Mouse (Mus musculus) lung, postnatal 25 days (tissue): ENCODE measurements at regions not wholly inside any gene's neighbourhood (a gene's known extent, or its start where the extent isn't known, plus 50 kb on each side); places are given as distances from the start of the nearest gene placed in this dataset.
A peak's percentile ranks its signal among the peaks of the same experiment; 100 is the strongest.

Source experiments
- DNase-seq: peaks from one replicate; pipeline ENCODE4 v3.0.0; 2022; ENCODE audit warnings: low spot score

DNA sequence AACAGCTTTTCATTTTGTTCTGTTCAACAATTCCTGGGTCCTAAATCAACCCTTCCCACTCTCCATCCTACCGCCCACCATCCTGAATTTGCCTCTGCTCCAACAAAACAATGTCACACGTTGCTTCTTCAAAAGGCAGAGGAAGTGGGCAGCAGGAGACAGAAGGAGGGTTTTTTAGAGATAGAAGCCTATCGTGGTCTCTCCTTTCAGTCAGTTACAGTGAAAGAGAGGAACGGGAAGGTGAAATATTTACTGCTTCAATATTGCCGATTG, 181.7 kb downstream of the Rdh14 start:
- no peak for DNase-seq

DNA sequence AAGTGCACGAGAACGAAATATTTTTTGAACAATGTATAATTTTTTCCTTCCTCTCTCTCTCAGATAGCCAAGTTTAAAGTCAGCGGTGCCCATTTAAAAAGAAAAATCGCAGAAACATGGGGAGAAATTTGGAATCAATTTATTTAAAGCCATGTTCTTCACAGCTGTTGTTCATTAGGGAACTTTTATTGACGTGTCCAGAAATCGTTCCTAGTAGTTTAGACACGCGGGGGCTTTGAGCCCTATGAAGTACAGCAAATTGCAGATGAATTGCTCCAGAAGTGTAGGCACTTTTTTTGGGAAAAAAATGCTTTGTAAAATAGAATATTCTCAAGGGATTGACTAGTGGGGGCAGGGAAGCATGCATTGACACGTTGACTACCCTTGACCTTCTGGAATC, 182.8 kb downstream of the Rdh14 start:
- no peak for DNase-seq

GRCm38 (mm10) chr12:10582840-10583614, 192.5 kb downstream of the Rdh14 start:
- DNase-seq = no peak

GRCm38 (mm10) chr12:10584026-10584425, 193.5 kb downstream of the Rdh14 start:
- no peak for DNase-seq

DNA sequence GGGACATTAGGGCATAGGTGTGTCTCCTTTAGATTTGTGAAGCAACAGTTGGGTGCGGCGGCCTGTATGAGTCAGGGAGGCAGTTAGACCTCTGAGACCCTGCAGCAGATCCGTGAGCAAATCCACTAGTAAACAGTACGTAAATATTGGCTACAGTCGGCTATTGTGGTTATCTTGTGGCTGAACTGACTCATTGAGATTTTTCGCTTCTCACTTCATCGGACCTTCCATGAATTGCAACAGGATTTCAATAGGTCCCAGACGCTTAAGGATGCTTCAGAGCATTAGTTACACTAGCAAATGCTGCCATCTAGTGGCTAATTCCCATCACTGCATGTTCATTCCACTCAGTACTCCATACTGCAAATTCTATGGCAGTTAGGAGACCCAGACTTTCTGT, 199.0 kb downstream of the Rdh14 start:
- peak; percentile 63 for DNase-seq

DNA sequence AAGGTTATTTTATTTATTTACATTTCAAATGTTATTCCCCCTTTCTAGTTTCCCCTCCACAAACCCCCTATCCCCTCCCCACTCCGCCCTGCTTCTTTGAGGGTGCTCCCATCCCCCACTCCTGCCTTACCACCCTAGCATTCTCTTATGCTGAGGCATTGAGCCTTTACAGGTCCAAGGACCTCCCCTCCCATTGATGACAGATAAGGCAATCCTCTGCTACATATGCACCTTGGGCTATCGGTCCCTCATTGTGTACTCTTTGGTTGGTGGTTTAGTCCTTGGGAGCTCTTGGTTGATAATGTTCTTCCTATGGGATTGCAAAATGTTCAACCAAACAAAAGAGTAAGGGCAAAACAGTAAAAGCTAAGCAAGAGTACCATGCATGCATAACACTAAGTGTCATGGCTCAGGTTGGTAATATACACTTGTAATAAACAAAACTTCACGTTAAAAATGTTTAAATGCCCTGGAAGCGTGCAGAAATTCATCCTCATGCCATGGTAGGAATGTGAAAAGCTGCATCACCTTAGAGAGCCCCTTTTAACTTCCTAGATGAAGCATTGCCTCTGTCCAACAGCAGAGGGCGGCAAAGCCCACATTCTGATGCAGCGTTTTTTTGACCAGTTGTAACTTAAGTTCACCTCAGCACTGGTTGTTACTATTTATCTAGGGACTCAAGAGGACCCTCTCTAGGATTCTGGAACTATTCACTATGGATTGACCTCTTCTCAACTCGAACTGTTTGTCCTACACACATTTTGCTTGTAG, 207.6 kb downstream of the Rdh14 start:
- DNase-seq = peak; percentile 26

GRCm38 (mm10) chr12:10600111-10600510, 209.5 kb downstream of the Rdh14 start:
- no peak for DNase-seq

DNA sequence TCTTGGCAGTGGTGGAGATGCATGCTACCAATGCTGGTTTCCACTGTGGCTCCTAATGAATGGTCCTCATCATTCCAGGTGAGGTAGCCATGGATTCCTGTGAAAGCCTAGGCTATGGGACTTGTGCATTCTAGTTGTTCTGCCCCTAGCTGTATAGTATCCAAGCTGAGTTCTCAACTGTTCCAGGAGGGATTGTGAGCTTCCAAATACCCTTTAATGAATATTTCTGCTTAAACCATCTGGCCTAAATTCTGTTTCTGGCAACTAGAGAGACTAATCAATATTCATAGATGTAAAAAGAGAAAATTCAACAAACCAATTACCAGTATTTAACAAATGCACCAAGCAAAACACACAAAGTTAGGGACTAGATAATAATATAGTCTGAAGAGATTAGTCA, 227.7 kb downstream of the Rdh14 start:
- no peak for DNase-seq

- no peak for DNase-seq
These were observed 230.0 kb downstream of the Rdh14 start for GRCm38 (mm10) chr12:10620541-10620940.

DNA sequence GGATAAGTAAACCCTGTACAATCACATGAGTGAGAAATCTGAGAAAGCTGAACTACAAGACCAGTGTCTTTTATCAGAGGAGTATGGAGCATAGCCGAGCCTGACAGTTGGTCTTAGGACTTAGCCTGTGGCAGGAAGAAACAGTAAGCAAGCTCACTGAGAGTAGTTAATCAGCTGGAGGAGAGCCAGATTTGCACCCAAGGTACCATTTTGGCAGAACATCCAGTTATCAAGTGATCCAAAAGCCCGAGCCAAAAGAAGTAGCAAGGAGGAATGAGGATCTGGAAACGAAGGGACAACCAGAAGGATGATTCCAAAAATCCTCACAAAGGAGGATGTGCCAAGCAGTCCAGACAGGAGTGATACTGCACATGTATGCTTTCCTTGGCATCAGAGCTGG, 248.0 kb downstream of the Rdh14 start:
- DNase-seq = no peak

DNA sequence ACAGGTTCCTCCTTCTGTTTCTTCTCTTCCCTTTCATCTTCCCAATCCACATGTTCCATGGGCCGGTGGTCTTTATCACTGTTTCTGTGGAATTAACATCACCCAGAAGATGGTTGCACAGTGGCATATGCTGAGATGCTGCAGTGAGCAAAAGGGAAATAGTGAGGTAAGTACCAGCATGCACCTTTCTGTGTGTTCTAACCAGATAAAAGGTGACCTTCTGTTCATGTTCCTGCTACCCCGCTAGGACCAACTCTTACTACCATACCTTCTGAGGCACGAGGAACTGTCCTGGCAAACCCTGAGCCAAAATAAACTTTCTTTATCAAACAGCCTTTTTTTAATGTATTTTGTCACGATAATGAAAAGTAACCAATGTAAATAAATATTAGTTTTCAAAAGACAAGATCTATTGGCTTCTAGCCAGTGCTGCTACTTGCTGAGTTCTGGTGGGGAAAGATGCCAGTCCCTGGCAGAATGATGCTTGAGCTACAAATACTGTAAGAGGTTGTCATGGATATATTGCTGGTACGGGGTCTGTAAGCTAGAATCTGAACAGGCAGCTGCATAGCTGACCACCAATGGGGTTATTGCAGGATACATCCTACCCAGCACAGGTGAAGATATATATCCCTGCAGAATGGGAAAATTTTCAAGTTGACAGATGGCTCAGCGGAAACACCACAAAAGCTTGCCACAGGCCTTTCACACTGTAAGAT, 264.1 kb downstream of the Rdh14 start:
- no peak for DNase-seq

DNA sequence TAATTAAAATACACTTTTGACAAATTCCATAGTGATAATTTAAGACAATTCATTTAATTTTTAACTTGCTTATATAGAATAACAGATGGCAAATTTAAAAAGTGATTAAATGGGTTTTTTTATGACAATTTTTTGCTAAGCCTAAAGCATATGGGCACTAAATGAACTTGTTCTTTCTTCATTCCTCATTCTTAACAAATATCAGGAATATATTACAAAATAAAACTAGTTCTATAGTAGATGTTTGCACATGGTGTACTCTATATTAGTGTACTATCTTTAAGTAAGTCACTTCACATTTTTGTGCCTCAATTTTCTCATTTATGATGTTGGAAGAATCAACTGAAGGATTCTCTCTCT, 264.6 kb downstream of the Rdh14 start:
- DNase-seq = no peak

DNA sequence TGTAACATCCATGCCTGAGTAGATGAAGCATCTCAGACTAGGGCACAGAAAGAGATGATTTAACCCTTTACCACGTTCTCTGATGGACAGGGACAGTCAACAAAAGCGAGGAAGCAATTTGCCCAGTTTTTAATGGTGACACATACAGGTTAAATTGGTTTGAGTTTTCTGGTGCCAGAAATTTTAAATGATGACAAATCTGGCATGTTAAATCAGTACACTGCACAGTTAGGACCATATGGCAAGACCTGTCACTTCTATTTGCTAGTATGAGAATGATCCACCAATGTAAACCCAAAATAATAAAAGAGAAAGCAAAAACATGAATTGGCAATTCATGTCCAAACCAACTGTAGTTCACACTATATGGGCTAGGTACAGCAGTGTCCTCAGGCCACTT, 268.3 kb downstream of the Rdh14 start:
- DNase-seq = no peak

- no peak for DNase-seq
These were observed 296.2 kb downstream of the Rdh14 start for GRCm38 (mm10) chr12:10686747-10687146.
